Mouse (Mus musculus): ENCODE results near the gene Alkbh7. TPM values are rescaled to one million over a fixed set of nuclear protein-coding genes. Genes with fewer than 3 reads are reported as not detected.

Gene Alkbh7
- total RNA-seq (2021): 10 to 100 TPM; 22.8 to 26.9 TPM
- long read RNA-seq, experiment 1, transcript Alkbh7-201 (4 exons, 917 nt): major isoform, 7 of 8 reads
- long read RNA-seq, experiment 1, partial matches to known transcripts: 0 of 8 reads
- long read RNA-seq, experiment 1, other reads (novel, unspliced or antisense): 1 of 8 reads
- long read RNA-seq, experiment 2, transcript Alkbh7-201 (4 exons, 917 nt): major isoform, 7 of 8 reads
- long read RNA-seq, experiment 2, partial matches to known transcripts: 1 of 8 reads
- long read RNA-seq, experiment 2, other reads (novel, unspliced or antisense): 0 of 8 reads

DNA sequence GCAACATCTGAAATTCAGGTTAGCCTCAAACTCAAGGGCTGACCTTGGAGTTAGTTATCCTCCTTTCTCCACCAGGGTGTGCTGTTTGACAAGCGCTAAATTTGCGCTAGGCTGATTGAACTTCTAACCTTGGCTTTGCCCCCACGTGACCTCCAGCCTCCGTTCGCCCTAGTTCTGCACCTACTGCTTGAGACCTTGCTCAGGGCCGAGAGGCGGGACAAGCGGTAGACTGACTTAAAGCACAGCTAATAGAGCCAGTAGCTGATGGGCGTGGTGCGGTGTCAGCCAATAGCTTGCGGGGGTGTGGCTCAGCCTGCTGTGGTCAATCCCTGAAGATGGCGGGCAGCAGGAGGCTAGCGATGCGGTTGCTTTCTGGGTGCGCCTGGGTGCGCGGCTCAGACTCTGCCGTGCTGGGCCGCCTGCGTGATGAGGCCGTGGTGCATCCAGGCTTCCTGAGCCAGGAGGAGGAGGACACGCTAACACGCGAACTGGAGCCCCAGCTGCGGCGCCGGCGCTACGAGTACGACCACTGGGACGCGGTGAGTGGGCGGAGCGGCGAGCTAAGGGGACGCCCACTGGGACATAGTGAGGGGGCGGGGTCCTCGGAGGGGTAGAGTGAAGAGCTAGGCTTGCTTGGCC, at the start of gene Alkbh7:
Alkbh7 (plus strand) TSS at position 311 of the 639 bp plus-strand sequence.
- DNase-seq (ENCODE audit: extremely low spot score in 1 of 2, low spot score in 2 of 2): peak; percentile 88 to 92
- Histone ChIP-seq H3K4me3 (peak within 1 kb of the TSS; percentile 85), H3K27ac (peak within 1 kb of the TSS; percentile 89)
- intact Hi-C loops (cut with DNase I): loop anchor here (5.0 to 10.0 kb wide), 3 partner anchors 170 to 338 kb away; partner anchors contain the start of genes Gpr108 and Trip10
- peak; percentile 64 for TF ChIP-seq CTCF (IDR thresholded peaks at IDR 0.05)

DNA sequence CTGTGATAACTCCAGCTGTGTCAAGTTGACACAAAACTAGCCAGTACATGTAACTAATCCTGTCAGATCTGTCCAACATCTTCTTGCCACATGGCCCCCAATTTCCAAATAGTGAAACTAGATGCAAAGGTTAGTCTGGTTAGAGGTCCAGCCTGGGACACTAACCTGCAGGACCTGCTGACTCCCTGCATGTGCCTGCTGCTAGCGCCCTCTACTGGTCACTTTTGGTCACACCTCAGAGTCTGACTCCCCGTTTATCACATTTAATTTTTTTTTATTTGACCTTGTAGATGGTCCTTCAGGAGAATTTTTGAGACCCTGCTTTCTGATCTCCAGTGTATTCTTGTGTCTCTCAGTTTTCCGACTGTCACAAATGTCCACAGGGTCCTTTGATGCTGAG, 46.2 kb upstream of the Alkbh7 start:
- DNase-seq (ENCODE audit: extremely low spot score in 1 of 2, low spot score in 2 of 2): peak in 1 of 2 experiments; percentile 47
- no peak overlapping the region for H3K27ac ChIP-seq
- intact Hi-C loops (cut with DNase I): loop anchor here (2.0 to 5.0 kb wide), 2 partner anchors 54 to 144 kb away; no protein-coding TSS in a partner anchor
- peak; percentile 84 for TF ChIP-seq CTCF (IDR thresholded peaks at IDR 0.05)
- H3K4me3 ChIP-seq: no peak overlapping the region

DNA sequence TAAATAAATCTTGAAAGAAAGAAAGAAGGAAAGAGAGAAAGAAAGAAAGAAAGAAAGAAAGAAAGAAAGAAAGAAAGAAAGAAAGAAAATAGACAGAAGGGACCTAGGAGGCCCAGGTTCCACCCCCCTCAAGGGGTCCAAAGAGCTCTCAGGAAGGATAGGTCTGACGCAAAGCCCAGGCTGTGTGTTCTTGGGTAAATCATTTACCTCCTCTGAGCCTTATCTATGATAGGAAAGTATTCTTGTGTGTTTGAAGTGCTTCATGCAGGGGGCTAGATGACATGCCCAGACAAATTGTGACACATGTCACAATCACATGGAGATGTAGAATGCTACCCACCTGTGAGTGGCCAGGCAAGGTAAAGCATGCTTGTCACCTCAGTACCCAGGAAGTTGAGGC, 44.5 kb upstream of the Alkbh7 start:
- H3K4me3 ChIP-seq: no peak overlapping the region
- H3K27ac ChIP-seq: no peak overlapping the region
- no peak for TF ChIP-seq CTCF (IDR thresholded peaks at IDR 0.05)
- no peak for DNase-seq (ENCODE audit: extremely low spot score in 1 of 2, low spot score in 2 of 2)
- intact Hi-C loops (cut with DNase I): loop anchor here (5.0 kb wide), 1 partner anchor 145 kb away; no protein-coding TSS in a partner anchor

DNA sequence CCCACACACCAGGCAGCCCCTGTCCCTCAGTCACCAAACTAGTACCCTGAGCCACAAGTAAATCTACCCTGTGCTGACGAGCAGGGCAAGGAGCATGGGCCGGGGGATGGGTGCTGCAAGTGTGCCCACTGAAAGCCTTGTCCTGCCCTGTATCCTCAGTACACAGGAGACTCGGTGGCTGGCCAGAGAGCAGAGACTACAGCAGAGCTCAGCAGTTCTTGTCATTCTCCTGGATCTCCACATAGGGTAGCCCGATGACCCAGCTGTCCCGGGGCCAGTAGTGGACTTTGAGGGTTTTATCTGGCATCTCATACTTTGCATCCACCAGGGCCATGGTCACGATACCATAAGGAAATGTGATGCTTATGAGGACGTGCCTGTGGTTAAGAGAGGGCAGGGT, 42.3 kb upstream of the Alkbh7 start:
- DNase-seq (ENCODE audit: extremely low spot score in 1 of 2, low spot score in 2 of 2): no peak
- no peak for TF ChIP-seq CTCF (IDR thresholded peaks at IDR 0.05)
- H3K4me3 ChIP-seq: no peak overlapping the region
- intact Hi-C loops (cut with DNase I): loop anchor here (5.0 kb wide), 1 partner anchor 148 kb away; no protein-coding TSS in a partner anchor
- H3K27ac ChIP-seq: no peak overlapping the region

DNA sequence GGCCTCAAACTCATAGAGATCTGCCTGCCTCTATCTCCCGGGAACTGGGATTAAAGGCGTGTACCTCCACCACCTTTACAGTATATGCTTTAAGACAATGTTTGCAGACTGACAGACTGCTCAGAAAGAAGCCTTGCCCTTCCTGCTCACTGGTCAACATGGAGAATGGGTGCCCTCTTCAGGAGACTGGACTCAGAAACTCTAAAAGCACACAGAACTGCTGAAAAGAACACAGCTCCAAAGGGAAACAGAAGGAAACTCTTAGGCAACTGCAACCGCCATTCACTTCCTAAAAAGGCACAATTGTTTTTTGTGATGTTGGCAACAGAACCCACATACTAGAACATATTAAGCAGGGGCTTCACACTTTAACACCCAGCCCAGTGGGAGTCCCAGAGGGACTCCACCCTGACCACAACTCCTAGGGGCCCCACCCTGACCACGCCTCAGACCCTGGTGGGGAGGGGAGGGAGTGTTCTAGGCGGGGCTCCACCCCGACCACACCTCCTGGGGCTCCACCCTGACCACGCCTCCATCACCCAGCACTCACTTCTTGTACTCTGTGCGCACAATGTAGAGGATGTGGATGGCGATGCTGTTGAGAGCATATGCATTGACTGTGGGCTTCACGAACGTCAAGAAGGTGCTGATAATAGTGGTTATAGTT, 39.2 kb upstream of the Alkbh7 start:
- intact Hi-C loops (cut with DNase I): no loop called here
- no peak for DNase-seq (ENCODE audit: extremely low spot score in 1 of 2, low spot score in 2 of 2)
- TF ChIP-seq CTCF (IDR thresholded peaks at IDR 0.05): peak; percentile 1; the same call in 1 of the 2 replicates
- Histone ChIP-seq H3K27ac (no peak overlapping the region), H3K4me3 (no peak overlapping the region)

DNA sequence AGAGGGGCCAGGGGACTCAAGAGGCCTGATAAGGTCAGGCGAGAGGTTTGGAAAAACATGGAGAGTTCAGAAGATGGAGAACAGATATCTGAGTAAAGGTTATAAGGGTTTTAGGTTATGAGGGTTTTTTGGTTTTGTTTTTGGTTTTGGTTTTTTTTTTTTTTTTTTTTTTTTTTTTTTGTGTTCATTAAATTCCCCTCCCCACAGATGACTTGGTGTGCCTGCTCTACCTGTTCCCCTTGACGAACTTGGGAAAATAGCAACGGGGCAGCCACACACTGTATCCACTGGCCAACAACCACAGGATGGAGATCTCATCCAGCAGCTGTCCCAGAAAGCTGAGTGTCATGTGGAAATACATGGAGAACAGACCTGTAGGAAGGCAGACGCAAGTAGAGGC, 38.5 kb upstream of the Alkbh7 start:
- Histone ChIP-seq H3K4me3 (no peak overlapping the region), H3K27ac (no peak overlapping the region)
- TF ChIP-seq CTCF (IDR thresholded peaks at IDR 0.05): no peak
- no peak for DNase-seq (ENCODE audit: extremely low spot score in 1 of 2, low spot score in 2 of 2)
- intact Hi-C loops (cut with DNase I): no loop called here

DNA sequence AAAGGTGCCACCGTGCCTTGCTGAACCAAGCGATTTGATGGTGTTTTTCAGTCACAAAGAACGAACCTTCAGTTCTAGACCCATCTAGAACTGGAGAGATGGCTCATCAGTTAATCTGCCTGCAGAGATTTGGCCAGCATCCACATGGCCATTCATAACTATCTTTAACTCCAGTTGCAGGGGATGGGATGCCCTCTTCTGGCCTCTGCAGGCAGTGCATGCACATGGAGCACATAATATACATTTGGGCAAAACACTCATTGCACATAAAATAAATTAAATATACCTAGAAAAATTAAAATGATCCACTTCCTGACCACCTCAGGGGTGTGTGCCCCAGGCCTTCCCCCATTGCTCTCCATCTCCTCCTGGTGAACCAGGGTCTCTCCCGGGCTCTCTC, 35.3 kb upstream of the Alkbh7 start:
- no peak for DNase-seq (ENCODE audit: extremely low spot score in 1 of 2, low spot score in 2 of 2)
- intact Hi-C loops (cut with DNase I): no loop called here
- Histone ChIP-seq H3K27ac (no peak overlapping the region), H3K4me3 (no peak overlapping the region)
- TF ChIP-seq CTCF (IDR thresholded peaks at IDR 0.05): no peak; the same call in 1 of the 2 replicates

DNA sequence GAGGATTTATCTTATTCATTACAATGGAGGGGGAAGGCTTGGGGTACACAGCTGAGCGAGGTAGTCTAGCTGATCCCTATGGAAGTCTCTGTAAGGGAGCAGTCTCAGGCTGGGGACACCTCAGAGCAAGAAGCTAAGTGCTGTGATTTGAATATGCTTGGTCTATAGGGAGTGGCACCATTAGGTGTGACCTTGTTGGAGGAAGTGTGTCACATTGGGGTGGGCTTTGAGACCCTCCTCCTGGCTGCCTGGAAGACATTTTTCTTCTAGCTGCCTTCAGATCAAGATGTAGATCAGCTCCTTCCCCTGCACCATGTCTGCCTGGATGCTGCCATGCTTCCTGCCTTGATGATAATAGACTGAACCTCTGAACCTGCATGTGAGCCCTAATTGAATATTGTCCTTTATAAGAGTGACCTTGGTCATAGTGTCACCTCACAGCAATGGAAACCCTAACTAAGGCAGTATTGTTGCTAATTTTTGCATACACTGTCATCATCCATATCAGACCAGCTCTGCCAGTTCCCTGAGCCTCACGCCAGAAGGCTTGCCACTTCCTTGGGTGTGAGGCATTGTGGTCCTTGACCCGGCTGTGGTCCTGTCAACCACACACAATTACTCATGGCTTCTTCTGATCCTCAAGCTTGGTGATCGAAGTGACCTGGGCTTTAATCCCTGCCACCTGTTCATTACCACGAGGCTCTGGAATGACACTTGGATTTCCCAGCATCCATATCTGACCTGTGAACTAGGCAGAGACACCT, 34.3 kb upstream of the Alkbh7 start:
- H3K4me3 ChIP-seq: no peak overlapping the region
- DNase-seq (ENCODE audit: extremely low spot score in 1 of 2, low spot score in 2 of 2): no peak
- no peak for TF ChIP-seq CTCF (IDR thresholded peaks at IDR 0.05)
- intact Hi-C loops (cut with DNase I): no loop called here
- no peak overlapping the region for H3K27ac ChIP-seq

DNA sequence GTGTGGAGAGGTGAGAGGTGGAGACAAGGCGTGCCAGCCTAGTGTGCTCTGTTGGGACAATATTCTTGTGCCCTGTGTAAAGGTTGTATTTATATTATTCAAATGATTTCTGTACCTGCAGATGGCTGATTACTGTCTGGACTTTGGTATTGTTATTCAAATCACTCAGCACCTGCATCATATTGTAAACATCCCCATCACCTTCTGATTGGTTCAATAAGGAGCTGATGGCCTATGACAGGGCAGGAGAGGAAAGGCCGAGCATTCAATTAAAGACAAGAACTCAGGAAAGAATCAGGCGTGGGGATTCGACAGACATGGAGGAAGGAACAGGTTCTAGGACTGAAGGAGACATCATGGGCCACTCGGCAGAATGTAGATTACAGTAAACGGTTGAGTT, 33.5 kb upstream of the Alkbh7 start:
- TF ChIP-seq CTCF (IDR thresholded peaks at IDR 0.05): no peak
- intact Hi-C loops (cut with DNase I): no loop called here
- DNase-seq (ENCODE audit: extremely low spot score in 1 of 2, low spot score in 2 of 2): no peak
- no peak overlapping the region for H3K27ac ChIP-seq
- H3K4me3 ChIP-seq: no peak overlapping the region

DNA sequence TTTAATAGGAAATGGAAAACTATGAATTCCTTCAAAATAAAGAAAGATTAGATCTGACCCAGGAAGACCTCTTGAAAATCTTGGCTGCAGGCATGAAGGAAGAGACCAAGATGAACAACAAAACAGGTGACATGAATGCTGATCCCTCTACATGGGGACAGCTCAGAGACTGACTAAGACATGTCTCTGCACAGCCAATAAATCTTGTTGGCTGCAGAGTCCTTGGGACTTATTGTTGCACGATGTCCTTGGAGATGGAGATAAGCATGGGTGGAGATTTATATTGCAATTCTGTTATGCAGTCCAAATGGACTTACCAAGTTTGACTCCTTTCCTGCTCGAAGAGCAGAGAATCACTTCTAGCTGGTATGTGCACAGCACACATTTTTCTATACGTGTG, 27.8 kb upstream of the Alkbh7 start:
- Histone ChIP-seq H3K27ac (no peak overlapping the region), H3K4me3 (no peak overlapping the region)
- no peak for DNase-seq (ENCODE audit: extremely low spot score in 1 of 2, low spot score in 2 of 2)
- intact Hi-C loops (cut with DNase I): no loop called here
- TF ChIP-seq CTCF (IDR thresholded peaks at IDR 0.05): no peak

DNA sequence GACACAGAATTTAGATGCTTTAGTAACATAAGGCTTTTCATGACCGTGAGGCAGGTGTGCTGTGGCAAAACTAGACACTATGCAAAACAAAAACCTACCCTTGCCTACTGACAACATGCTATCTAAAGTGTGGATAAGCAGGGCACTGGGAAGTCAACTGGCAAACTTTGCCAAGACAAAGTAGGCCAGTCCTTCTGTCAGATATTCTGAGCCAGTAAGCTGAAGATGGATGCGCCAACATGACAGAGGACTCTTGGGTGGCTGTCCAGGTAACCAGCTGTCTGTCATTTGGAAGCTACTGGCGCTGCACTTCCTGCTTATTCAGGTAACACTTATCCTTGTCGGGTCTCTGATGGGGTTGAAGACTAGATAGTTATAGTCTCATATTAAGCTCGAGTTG, 27.1 kb upstream of the Alkbh7 start:
- H3K27ac ChIP-seq: no peak overlapping the region
- no peak overlapping the region for H3K4me3 ChIP-seq
- intact Hi-C loops (cut with DNase I): no loop called here
- DNase-seq (ENCODE audit: extremely low spot score in 1 of 2, low spot score in 2 of 2): no peak
- no peak for TF ChIP-seq CTCF (IDR thresholded peaks at IDR 0.05)

Measured in left cerebral cortex, adult 2 months (tissue).